Mouse (Mus musculus): ENCODE measurements at regions not wholly inside any gene's neighbourhood (a gene's known extent, or its start where the extent isn't known, plus 50 kb on each side); places are given as distances from the start of the nearest gene placed in this dataset.

GRCm38 (mm10) chr13:101470560-101471247, 297.3 kb downstream of the Pik3r1 start:
- TF ChIP-seq GATA1 (IDR thresholded peaks at IDR 0.05; ENCODE audit: low read length) (no peak), TAL1 (IDR thresholded peaks at IDR 0.05; ENCODE audit: low read length) (no peak)
